Mouse (Mus musculus) kidney, embryonic 15.5 days (tissue): ENCODE measurements around the gene Eid2. TPM values are rescaled to one million over a fixed set of nuclear protein-coding genes. Genes with fewer than 3 reads are reported as not detected.
A peak's percentile ranks its signal among the peaks of the same experiment; 100 is the strongest.

Source experiments
- ATAC-seq: fragments of 200-750 bp; cut with Nextera tagmentation; replicated peaks from 2 replicates; pipeline ENCODE4 v1.8.0; 2017; ENCODE audit warnings: moderate TSS enrichment; ENCODE audit not compliant: low FRiP score
- H3K27ac ChIP-seq: fragments of 300-500 bp; sonication (generic); 2 replicates; pipeline ENCODE4 v1.5.1; 2015; ENCODE audit warnings: mild to moderate bottlenecking, inconsistent platforms
- H3K27me3 ChIP-seq: fragments of 300-500 bp; sonication (generic); 2 replicates; pipeline ENCODE4 v1.6.1; 2015; ENCODE audit warnings: inconsistent platforms
- H3K36me3 ChIP-seq: fragments of 300-500 bp; sonication (generic); 2 replicates; pipeline ENCODE4 v1.6.1; 2015; ENCODE audit warnings: inconsistent platforms
- H3K4me1 ChIP-seq: fragments of 300-500 bp; sonication (generic); 2 replicates; pipeline ENCODE4 v1.6.1; 2015; ENCODE audit warnings: inconsistent platforms
- H3K4me2 ChIP-seq: fragments of 300-500 bp; sonication (generic); 2 replicates; pipeline ENCODE4 v1.6.1; 2015; ENCODE audit warnings: moderate library complexity, mild to moderate bottlenecking, inconsistent platforms
- H3K4me3 ChIP-seq: fragments of 300-500 bp; sonication (generic); replicated peaks from 2 replicates; pipeline ENCODE4 v1.5.1; 2015; ENCODE audit warnings: mild to moderate bottlenecking, inconsistent platforms
- H3K9ac ChIP-seq: fragments of 300-500 bp; sonication (generic); 2 replicates; pipeline ENCODE4 v1.6.1; 2015; ENCODE audit warnings: mild to moderate bottlenecking, inconsistent platforms
- H3K9me3 ChIP-seq: fragments of 300-500 bp; sonication (generic); replicated peaks from 2 replicates; pipeline ENCODE4 v1.6.1; 2016; ENCODE audit warnings: inconsistent platforms
- WGBS: fragments of 180-500 bp; shearing (Covaris S2); methylation state at CpG from one replicate; pipeline ENCODE4 v1.1.7; 2015; ENCODE audit warnings: mixed read lengths; 5-methylcytosine and 5-hydroxymethylcytosine counted together
- polyA plus RNA-seq: library from polyadenylated mRNA; unstranded; fragments of >200 nt; fragmentation: Nextera tagmentation; extraction: Ambion mirVana; gene quantifications from 2 replicates; pipeline ENCODE4 v1.2.1, GENCODE M21; 2015

Gene Eid2
- polyA plus RNA-seq, 1 experiment from 2014 or later = 1.8 TPM

GRCm38 (mm10) chr7:28298837-28299625, 31.4 kb downstream of the Eid2 start:
- no peaks in the 10 kb centered on the region for H3K36me3 ChIP-seq
- H3K27me3 ChIP-seq = peaks cover 98% of the 10 kb centered on the region
- no peaks in the 10 kb centered on the region for H3K9me3 ChIP-seq
- ATAC-seq = no peak
- H3K9ac ChIP-seq = no peak overlapping the region
- peak overlapping the region; percentile 22 for H3K4me3 ChIP-seq
- peak overlapping the region; percentile 49 for H3K4me2 ChIP-seq
- H3K4me1 ChIP-seq = peaks cover 29% of the 10 kb centered on the region
- WGBS = 16% methylated on average over 43 of the region's 43 CpGs
- H3K27ac ChIP-seq = no peak overlapping the region

DNA sequence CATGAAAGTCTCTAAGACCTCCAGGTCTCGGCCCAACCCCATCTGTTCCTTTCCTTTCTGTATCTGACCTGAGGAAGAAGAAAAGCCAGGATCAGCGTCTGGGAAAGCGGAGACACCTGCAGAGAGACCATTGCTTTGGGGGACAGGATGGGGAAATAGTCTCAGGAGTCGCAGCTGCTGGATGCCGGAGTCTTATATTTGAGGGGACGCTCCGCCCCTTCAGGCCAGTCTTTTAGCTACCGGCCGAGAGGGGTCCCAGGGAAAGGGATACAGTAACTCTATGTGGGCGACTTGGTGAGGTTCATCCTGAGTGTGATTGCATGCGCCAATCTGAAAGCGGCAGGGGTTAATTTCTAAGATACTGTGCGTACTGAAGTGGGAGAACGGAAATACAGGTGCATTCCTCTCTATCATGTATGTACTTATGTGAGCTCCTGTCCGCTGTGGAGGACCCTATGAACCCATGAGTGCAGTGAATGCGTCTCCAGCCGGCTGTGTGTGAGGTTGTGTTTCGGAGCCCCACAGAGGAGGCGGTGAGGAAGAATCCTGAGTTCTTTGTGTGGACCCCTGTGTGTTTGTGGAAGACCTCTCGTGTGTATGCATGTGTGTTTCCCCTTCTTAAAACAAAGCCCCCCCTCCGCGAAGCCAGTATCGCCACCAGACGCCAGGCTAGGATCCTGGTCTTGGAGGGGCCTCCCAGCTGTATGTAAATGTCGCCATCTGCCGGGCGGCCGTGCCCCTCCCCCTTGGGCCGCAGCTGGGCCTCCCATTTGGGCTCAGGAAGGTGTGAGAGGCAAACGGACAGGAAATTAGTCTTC, 34.1 kb downstream of the Eid2 start, which contains the start of gene Dll3:
Gene Dll3 (minus strand): TSS at position 623 of the 818 bp plus-strand sequence.
- Histone ChIP-seq H3K4me2 (peak within 1 kb of the TSS; percentile 67), H3K4me3 (peak within 1 kb of the TSS; percentile 36), H3K36me3 (peaks cover 22% of the 10 kb centered on the region), H3K9ac (no peak within 1 kb of the TSS), H3K27me3 (peaks cover 71% of the 10 kb centered on the region), H3K9me3 (no peaks in the 10 kb centered on the region), H3K27ac (no peak within 1 kb of the TSS), H3K4me1 (peaks cover 21% of the 10 kb centered on the region)
- WGBS = 1% methylated on average over 30 of the region's 30 CpGs
- peak; percentile 53 for ATAC-seq

GRCm38 (mm10) chr7:28305641-28306040, 38.0 kb downstream of the Eid2 start:
- no peak overlapping the region for H3K4me3 ChIP-seq
- H3K27ac ChIP-seq = no peak overlapping the region
- ATAC-seq = no peak
- H3K36me3 ChIP-seq = peaks cover 59% of the 10 kb centered on the region
- H3K9ac ChIP-seq = no peak overlapping the region
- 90% methylated on average over 10 of the region's 10 CpGs for WGBS
- H3K9me3 ChIP-seq = no peaks in the 10 kb centered on the region
- H3K4me2 ChIP-seq = no peak overlapping the region
- peaks cover 25% of the 10 kb centered on the region for H3K4me1 ChIP-seq
- peaks cover 33% of the 10 kb centered on the region for H3K27me3 ChIP-seq

DNA sequence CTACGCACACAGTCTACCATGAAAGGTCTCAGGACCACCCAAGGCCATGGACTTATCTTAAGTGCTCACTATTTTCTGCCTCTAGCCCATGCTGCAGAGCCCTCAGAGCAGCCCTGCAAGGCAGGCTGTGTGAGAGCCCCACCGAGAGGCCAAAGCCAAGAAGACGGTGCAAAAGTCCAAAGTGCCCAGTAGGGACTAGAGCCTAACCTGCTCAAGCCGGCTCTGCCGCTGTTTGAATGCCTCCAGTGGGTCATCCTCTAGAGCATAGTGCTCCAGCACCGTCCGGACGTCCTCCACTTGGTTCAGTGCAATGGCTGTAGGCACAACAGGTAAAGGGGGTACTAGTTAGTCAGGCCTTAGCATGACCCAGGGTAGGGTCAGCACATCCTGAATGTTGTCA, 38.5 kb downstream of the Eid2 start:
- Histone ChIP-seq H3K36me3 (peaks cover 59% of the 10 kb centered on the region), H3K9ac (no peak overlapping the region), H3K4me1 (peaks cover 28% of the 10 kb centered on the region), H3K27me3 (peaks cover 27% of the 10 kb centered on the region), H3K27ac (no peak overlapping the region), H3K9me3 (no peaks in the 10 kb centered on the region), H3K4me2 (no peak overlapping the region), H3K4me3 (no peak overlapping the region)
- ATAC-seq = no peak
- 89% methylated on average over 8 of the region's 8 CpGs for WGBS

DNA sequence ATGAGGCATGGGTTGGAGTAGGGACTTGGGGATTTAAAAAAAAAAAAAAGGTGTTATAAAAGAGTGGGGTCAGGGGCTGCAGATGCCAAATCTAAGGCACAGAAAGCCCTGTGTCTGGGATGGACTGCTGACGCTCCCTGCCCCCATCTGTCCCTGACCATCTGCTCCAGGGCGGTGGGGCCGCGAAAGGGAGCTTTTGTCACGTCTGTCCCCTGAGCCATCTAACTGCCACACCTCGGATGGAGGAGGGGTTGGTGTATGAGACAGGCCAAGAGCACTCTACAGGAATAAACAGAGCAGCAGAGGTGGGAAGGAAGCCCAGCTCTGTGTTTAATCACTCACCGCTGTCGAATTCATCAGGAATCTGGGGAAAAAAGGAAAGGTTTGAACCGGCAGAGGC, 42.1 kb downstream of the Eid2 start:
- ATAC-seq = no peak
- no peaks in the 10 kb centered on the region for H3K9me3 ChIP-seq
- no peak overlapping the region for H3K9ac ChIP-seq
- peaks cover 64% of the 10 kb centered on the region for H3K36me3 ChIP-seq
- WGBS = 30% methylated on average over 9 of the region's 9 CpGs
- H3K4me1 ChIP-seq = peaks cover 25% of the 10 kb centered on the region
- H3K4me2 ChIP-seq = no peak overlapping the region
- H3K27me3 ChIP-seq = no peaks in the 10 kb centered on the region
- H3K27ac ChIP-seq = no peak overlapping the region
- H3K4me3 ChIP-seq = peak overlapping the region; percentile 99; the same call in 1 of the 2 replicates

DNA sequence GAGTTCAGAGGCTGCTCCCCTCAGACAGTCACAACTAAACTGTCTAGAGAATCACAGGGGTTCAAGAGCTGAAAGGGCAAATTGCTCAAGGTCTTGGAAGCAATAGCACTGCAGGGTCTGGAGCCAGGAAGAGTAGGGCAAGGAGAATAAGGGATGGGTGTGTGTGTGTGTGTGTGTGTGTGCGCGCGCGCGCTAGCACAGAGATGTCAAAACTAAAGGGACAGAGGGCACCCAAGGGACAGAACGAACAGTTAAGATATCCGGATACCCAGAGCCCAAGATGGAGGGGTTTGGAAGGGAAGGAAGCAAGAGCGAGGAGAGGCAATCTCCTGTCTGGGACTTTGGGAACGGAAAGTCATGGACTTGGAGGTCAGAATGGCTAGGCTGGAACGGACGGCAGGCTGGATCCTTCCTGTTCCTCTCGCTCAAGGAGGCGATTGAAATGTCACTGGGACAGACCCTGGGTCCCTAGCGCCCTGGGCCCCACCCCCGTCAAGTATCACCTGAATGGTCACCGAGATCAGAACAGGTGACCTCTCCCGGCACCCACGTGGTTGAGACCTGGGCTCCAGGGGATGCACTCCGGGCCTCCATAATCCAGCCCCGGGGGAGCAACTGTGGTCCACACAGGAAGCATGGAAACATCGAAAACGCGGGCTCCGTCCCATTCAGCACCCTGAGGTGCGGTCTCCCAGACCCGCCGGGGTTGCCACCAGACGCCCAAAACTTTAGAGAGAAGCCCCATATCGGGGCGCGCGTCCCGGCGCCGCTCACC, 43.7 kb downstream of the Eid2 start:
- no peaks in the 10 kb centered on the region for H3K9me3 ChIP-seq
- H3K9ac ChIP-seq = peak overlapping the region; percentile 96
- ATAC-seq = peak; percentile 68
- no peaks in the 10 kb centered on the region for H3K27me3 ChIP-seq
- peaks cover 25% of the 10 kb centered on the region for H3K4me1 ChIP-seq
- peak overlapping the region; percentile 82 for H3K27ac ChIP-seq
- H3K4me3 ChIP-seq = peak overlapping the region; percentile 99
- 4% methylated on average over 35 of the region's 35 CpGs for WGBS
- peaks cover 64% of the 10 kb centered on the region for H3K36me3 ChIP-seq
- H3K4me2 ChIP-seq = peak overlapping the region; percentile 88

GRCm38 (mm10) chr7:28311926-28312543, 44.4 kb downstream of the Eid2 start, which contains the start of gene Timm50:
Gene Timm50, minus strand, starts transcription at chr7:28312072.
- peak; percentile 98 for ATAC-seq
- peaks cover 25% of the 10 kb centered on the region for H3K4me1 ChIP-seq
- under 1% methylated on average over 45 of the region's 45 CpGs for WGBS
- H3K4me2 ChIP-seq = peak within 1 kb of the TSS; percentile 88
- peak within 1 kb of the TSS; percentile 82 for H3K27ac ChIP-seq
- H3K9ac ChIP-seq = peak within 1 kb of the TSS; percentile 96
- H3K9me3 ChIP-seq = no peaks in the 10 kb centered on the region
- H3K27me3 ChIP-seq = no peaks in the 10 kb centered on the region
- H3K4me3 ChIP-seq = peak within 1 kb of the TSS; percentile 99
- H3K36me3 ChIP-seq = peaks cover 64% of the 10 kb centered on the region

DNA sequence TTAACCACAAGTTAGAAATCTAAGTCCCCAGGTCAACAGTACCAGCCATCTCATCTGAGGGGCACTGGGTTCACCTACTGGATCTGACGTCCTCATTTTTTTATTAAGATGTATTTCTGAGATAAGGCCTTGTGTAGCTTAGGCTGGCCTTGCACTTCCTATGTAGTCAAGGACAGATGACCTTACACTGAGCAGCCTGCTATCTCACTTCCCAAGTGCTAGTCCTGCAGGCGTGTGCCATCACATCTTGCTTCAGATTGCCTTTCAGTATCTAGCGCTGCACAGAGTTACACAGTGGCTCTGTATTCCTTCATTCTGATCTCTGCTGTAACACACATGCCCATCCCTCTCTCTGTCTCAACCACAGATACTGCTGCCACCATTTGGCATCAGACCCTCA, 50.4 kb downstream of the Eid2 start:
- H3K4me1 ChIP-seq = no peaks in the 10 kb centered on the region
- no peak overlapping the region for H3K4me3 ChIP-seq
- H3K27ac ChIP-seq = no peak overlapping the region
- no peaks in the 10 kb centered on the region for H3K9me3 ChIP-seq
- H3K4me2 ChIP-seq = no peak overlapping the region
- peaks cover 89% of the 10 kb centered on the region for H3K36me3 ChIP-seq
- ATAC-seq = no peak
- H3K27me3 ChIP-seq = no peaks in the 10 kb centered on the region
- no peak overlapping the region for H3K9ac ChIP-seq
- 85% methylated on average over 3 of the region's 3 CpGs for WGBS

DNA sequence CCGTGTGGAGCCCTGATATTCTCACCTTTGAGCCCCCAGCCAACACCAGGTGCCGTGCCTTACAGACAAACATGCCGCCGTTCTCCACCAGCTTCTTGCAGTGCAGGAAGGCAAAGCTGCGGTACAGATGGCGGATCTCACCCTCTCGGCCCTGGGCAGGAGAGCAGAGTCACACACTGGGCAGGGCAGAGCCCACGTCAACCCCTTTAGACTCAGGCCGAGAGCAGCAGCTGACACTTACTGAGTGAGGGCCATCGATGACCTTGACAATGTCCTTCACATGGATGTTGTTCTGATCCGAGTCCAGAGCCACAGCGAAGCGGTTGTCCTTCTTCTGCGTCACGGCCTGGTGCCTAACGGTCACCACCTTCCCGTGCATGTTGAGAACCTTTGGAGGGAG, 51.0 kb downstream of the Eid2 start:
- ATAC-seq = no peak
- Histone ChIP-seq H3K9ac (no peak overlapping the region), H3K27ac (no peak overlapping the region), H3K27me3 (no peaks in the 10 kb centered on the region), H3K4me3 (no peak overlapping the region), H3K4me1 (no peaks in the 10 kb centered on the region), H3K9me3 (no peaks in the 10 kb centered on the region), H3K36me3 (peaks cover 96% of the 10 kb centered on the region), H3K4me2 (no peak overlapping the region)
- WGBS = 95% methylated on average over 17 of the region's 17 CpGs
